Mouse (Mus musculus) cerebellum, adult 2 months (tissue): ENCODE measurements at regions not wholly inside any gene's neighbourhood (a gene's known extent, or its start where the extent isn't known, plus 50 kb on each side); places are given as distances from the start of the nearest gene placed in this dataset.

Source experiments
- DNase-seq, 2 experiments: peaks; one replicate each; pipeline ENCODE4 v3.0.0; 2021
- H3K27ac ChIP-seq: fragments of 200-500 bp; 2 replicates; pipeline ENCODE4 v1.5.1; 2012; ENCODE audit warnings: low read length, control low read depth, inconsistent platforms; ENCODE audit not compliant: insufficient read depth
- H3K27me3 ChIP-seq: fragments of 200-500 bp; 2 replicates; pipeline ENCODE4 v1.6.1; 2012; ENCODE audit warnings: inconsistent platforms, mild to moderate bottlenecking, low read length, moderate library complexity; ENCODE audit not compliant: control insufficient read depth, insufficient read depth
- H3K4me1 ChIP-seq: fragments of 200-500 bp; 2 replicates; pipeline ENCODE4 v1.6.1; 2011; ENCODE audit warnings: low read length; ENCODE audit not compliant: control insufficient read depth, insufficient read depth
- H3K4me3 ChIP-seq: fragments of 200-500 bp; replicated peaks from 2 replicates; pipeline ENCODE3; 2011; ENCODE audit warnings: mild to moderate bottlenecking, low read depth, low read length, control low read depth; ENCODE audit not compliant: insufficient read depth
- CTCF ChIP-seq: fragments of 200-500 bp; IDR thresholded peaks from 2 replicates; pipeline ENCODE4 v1.5.1; 2011; ENCODE audit warnings: low read depth, mild to moderate bottlenecking, control low read depth, low read length, moderate library complexity, borderline replicate concordance; ENCODE audit not compliant: insufficient read depth
- POLR2A ChIP-seq: fragments of 200-500 bp; IDR thresholded peaks from 2 replicates; pipeline ENCODE4 v1.6.1; 2011; ENCODE audit warnings: low read length, control low read depth, borderline replicate concordance; ENCODE audit not compliant: insufficient read depth
- WGBS: fragments of 180-500 bp; shearing (Covaris S2); methylation state at CpG from one replicate; pipeline ENCODE4 v1.1.7; 2018; 5-methylcytosine and 5-hydroxymethylcytosine counted together

DNA sequence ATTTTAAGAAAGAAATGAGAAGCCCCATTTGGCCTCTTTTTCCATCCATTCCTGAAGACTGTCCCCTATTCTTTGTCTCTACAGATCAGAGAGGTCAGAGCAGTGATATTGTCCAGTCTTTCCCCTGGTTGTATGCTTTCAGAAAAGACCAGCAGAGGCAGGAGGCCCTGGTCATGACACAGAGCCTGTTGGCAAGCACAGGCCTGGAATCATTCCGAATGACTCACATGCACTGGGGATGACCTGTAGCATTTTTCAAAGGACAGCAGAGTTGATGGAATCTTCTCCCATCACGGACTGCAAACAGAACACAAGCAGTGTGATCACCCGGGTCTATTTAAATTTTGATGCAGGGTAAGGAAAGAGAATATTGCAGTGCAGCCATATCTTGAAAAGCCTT lies 50.2 kb upstream of the Nxt1 start:
- no peak for TF ChIP-seq POLR2A
- no peak for TF ChIP-seq CTCF
- Histone ChIP-seq H3K27ac (no peak overlapping the region), H3K4me1 (no peaks in the 10 kb centered on the region), H3K27me3 (no peaks in the 10 kb centered on the region), H3K4me3 (no peak overlapping the region)
- 69% methylated on average over 3 of the region's 3 CpGs for WGBS
- peak in 1 of 2 experiments; percentile 4 for DNase-seq

DNA sequence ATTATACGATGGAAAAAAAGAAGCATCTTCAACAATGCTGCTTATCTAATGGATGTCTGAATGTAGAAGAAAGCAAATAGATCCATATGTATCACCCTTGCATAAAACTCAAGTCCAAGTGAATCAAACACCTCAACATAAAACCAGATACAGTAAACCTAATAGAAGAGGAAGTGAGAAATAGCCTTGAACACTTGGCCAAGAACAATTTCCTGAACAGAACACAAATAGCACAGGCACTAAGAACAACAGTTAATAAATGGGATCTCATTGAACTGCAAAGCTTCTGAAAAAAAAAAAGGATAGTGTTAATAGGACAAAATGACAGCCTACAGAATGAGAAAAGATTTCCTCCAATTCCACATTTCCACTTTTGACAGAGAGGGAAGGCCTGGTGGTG lies 60.5 kb upstream of the Nxt1 start:
- Histone ChIP-seq H3K27ac (no peak overlapping the region), H3K4me1 (no peaks in the 10 kb centered on the region), H3K27me3 (no peaks in the 10 kb centered on the region), H3K4me3 (no peak overlapping the region)
- no peak for TF ChIP-seq POLR2A
- no peak for TF ChIP-seq CTCF
- 98% methylated on average over 1 of the region's 1 CpGs for WGBS
- no peak for DNase-seq

- WGBS: 55% methylated on average over 2 of the region's 2 CpGs
- Histone ChIP-seq H3K27me3 (no peaks in the 10 kb centered on the region), H3K27ac (no peak overlapping the region), H3K4me3 (no peak overlapping the region), H3K4me1 (no peaks in the 10 kb centered on the region)
- DNase-seq: no peak
- TF ChIP-seq POLR2A (no peak), CTCF (no peak)
Measured at GRCm38 (mm10) chr2:148605425-148605930, 66.9 kb upstream of the Nxt1 start.

- no peak for TF ChIP-seq CTCF
- no peak for TF ChIP-seq POLR2A
- Histone ChIP-seq H3K4me1 (no peaks in the 10 kb centered on the region), H3K27me3 (no peaks in the 10 kb centered on the region), H3K4me3 (no peak overlapping the region), H3K27ac (no peak overlapping the region)
- 73% methylated on average over 2 of the region's 2 CpGs for WGBS
- DNase-seq: no peak
Measured at GRCm38 (mm10) chr2:148603951-148604350, 68.5 kb upstream of the Nxt1 start.

DNA sequence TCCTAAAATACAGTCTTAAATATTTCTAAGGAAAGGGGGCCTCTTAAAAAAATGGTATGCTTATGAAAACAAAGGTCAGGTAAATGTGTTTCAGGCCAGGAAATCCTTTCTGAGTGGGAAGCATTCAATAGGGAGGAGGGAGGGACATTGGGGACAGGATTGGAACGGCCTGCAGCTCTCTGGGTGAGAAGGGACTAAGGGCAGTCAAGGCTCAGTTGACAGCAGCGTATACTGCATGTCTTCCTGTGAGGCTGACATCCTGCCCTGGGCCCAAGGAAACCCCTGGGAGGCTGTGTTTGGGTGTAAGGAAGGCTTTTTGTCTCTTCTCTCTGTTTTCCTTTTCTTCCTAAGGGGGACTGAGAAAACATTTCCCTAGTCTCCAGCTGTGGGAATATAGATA lies 69.1 kb upstream of the Nxt1 start:
- Histone ChIP-seq H3K27ac (no peak overlapping the region), H3K4me1 (no peaks in the 10 kb centered on the region)
- 63% methylated on average over 2 of the region's 2 CpGs for WGBS

DNA sequence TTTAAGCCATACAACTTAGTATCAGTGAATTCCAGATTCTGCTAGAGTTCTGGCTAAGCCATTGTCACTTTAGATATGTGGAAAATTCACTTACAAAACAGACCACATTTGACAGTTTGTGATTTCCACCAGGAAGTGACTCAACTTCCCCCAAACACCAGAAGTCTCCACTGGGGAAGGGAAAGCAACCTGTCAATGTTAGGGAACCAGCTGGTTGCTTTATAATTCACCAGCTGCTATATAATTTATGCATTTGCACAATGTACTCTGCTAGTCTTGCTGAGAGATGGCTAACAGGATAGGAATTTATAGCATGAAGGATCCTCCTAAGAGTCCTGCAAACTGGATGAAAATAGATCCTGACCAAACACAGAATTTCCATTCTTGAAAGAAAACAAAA lies 72.9 kb upstream of the Nxt1 start:
- DNase-seq: no peak
- Histone ChIP-seq H3K27ac (no peak overlapping the region), H3K4me1 (no peaks in the 10 kb centered on the region), H3K27me3 (no peaks in the 10 kb centered on the region), H3K4me3 (no peak overlapping the region)
- no peak for TF ChIP-seq POLR2A
- no peak for TF ChIP-seq CTCF

More for the DNA sequence above, 69.1 kb upstream of the Nxt1 start:
- Histone ChIP-seq H3K27me3 (no peaks in the 10 kb centered on the region), H3K4me3 (no peak overlapping the region)
- DNase-seq: no peak
- TF ChIP-seq POLR2A (no peak), CTCF (no peak)

DNA sequence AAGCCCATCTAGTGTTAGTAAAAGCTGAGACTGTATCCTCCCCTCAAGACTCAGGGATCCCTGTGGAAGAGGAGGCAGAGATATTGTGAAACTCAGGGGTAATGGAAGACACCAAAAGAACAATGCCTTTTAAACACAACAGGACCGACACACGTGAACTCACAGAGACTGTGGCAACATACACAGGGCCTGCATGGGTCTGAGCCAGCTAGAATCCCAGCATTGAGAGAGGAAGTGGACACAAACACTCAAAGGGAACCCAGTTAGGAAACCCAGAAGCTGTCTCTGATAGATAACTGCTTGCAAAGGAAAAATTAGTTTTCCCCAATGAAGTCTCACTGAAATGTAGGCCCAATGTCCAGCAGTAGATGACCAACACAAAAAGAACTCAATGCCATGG lies 75.4 kb upstream of the Nxt1 start:
- no peak overlapping the region for H3K27ac ChIP-seq
- H3K4me3 ChIP-seq: no peak overlapping the region
- no peak for DNase-seq
- TF ChIP-seq CTCF: no peak
- TF ChIP-seq POLR2A: no peak
- H3K4me1 ChIP-seq: no peaks in the 10 kb centered on the region
- no peaks in the 10 kb centered on the region for H3K27me3 ChIP-seq
- WGBS: 88% methylated on average over 2 of the region's 2 CpGs

- TF ChIP-seq POLR2A (no peak), CTCF (no peak)
- no peaks in the 10 kb centered on the region for H3K27me3 ChIP-seq
- no peak overlapping the region for H3K4me3 ChIP-seq
- WGBS: 74% methylated on average over 1 of the region's 1 CpGs
- DNase-seq: no peak
- H3K4me1 ChIP-seq: no peaks in the 10 kb centered on the region
- H3K27ac ChIP-seq: no peak overlapping the region
Measured at GRCm38 (mm10) chr2:148585721-148586335, 86.6 kb upstream of the Nxt1 start.

- H3K4me3 ChIP-seq: no peak overlapping the region
- no peak for DNase-seq
- H3K4me1 ChIP-seq: no peaks in the 10 kb centered on the region
- 96% methylated on average over 1 of the region's 1 CpGs for WGBS
- no peak overlapping the region for H3K27ac ChIP-seq
- no peaks in the 10 kb centered on the region for H3K27me3 ChIP-seq
- no peak for TF ChIP-seq POLR2A
- no peak for TF ChIP-seq CTCF
Measured at GRCm38 (mm10) chr2:148582208-148582607, 90.2 kb upstream of the Nxt1 start.
